Mouse (Mus musculus) ovary, postnatal 10 days (tissue): ENCODE measurements around the gene Arhgef28.

Experiments used
- DNase-seq: peaks from one replicate; pipeline ENCODE4 v3.0.0; 2022; ENCODE audit warnings: low spot score

Gene Arhgef28

GRCm38 (mm10) chr13:97918117-97918900 lies 287.9 kb downstream of the Arhgef28 start:
- no peak for DNase-seq

- no peak for DNase-seq
Measured at GRCm38 (mm10) chr13:97911013-97911412, 295.2 kb downstream of the Arhgef28 start.

GRCm38 (mm10) chr13:97902821-97903220 lies 303.4 kb downstream of the Arhgef28 start:
- no peak for DNase-seq

GRCm38 (mm10) chr13:97900380-97900758 lies 305.9 kb downstream of the Arhgef28 start:
- DNase-seq: no peak

GRCm38 (mm10) chr13:97899604-97900379 lies 306.4 kb downstream of the Arhgef28 start:
- DNase-seq: no peak

GRCm38 (mm10) chr13:97898590-97898989 lies 307.6 kb downstream of the Arhgef28 start:
- no peak for DNase-seq

- no peak for DNase-seq
Measured at GRCm38 (mm10) chr13:97893031-97893825, 313.0 kb downstream of the Arhgef28 start.

GRCm38 (mm10) chr13:97892089-97892884 lies 314.0 kb downstream of the Arhgef28 start:
- no peak for DNase-seq

- DNase-seq: no peak
Measured at GRCm38 (mm10) chr13:97888046-97888445, 318.2 kb downstream of the Arhgef28 start.

GRCm38 (mm10) chr13:97887558-97887957 lies 318.7 kb downstream of the Arhgef28 start:
- no peak for DNase-seq

GRCm38 (mm10) chr13:97883629-97884028 lies 322.6 kb downstream of the Arhgef28 start:
- no peak for DNase-seq

GRCm38 (mm10) chr13:97876450-97876849 lies 329.8 kb downstream of the Arhgef28 start:
- DNase-seq: no peak

GRCm38 (mm10) chr13:97876031-97876430 lies 330.2 kb downstream of the Arhgef28 start:
- no peak for DNase-seq

- DNase-seq: no peak
Measured at GRCm38 (mm10) chr13:97869428-97869827, 336.8 kb downstream of the Arhgef28 start.

- DNase-seq: no peak
Measured at GRCm38 (mm10) chr13:97867322-97867962, 338.8 kb downstream of the Arhgef28 start.

- no peak for DNase-seq
Measured at GRCm38 (mm10) chr13:97859071-97859470, 347.2 kb downstream of the Arhgef28 start.

GRCm38 (mm10) chr13:97857860-97858259 lies 348.4 kb downstream of the Arhgef28 start:
- DNase-seq: no peak

- DNase-seq: no peak
Measured at GRCm38 (mm10) chr13:97853356-97853968, 352.8 kb downstream of the Arhgef28 start.
